Mouse (Mus musculus) embryonic facial prominence, embryonic 12.5 days (tissue): Measurements from ENCODE around the gene Fuca2. TPM values are rescaled to one million over a fixed set of nuclear protein-coding genes. Genes with fewer than 3 reads are reported as not detected.
"Not testable (repeated sequence)": the region's sequence is repeated elsewhere in the genome, so short reads cannot be mapped to it uniquely, and the experiment has no call there.

Experiments
- ATAC-seq: fragments of 200-750 bp; cut with Nextera tagmentation; 2 replicates; pipeline ENCODE4 v1.8.0; 2017; ENCODE audit not compliant: insufficient number of reproducible peaks, insufficient read depth, low FRiP score, low TSS enrichment
- H3K27ac ChIP-seq: fragments of 300-500 bp; sonication (generic); 2 replicates; pipeline ENCODE4 v1.5.1; 2016; ENCODE audit warnings: mild to moderate bottlenecking
- H3K27me3 ChIP-seq: fragments of 300-500 bp; sonication (generic); 2 replicates; pipeline ENCODE4 v1.6.1; 2016; ENCODE audit warnings: mild to moderate bottlenecking, moderate library complexity
- H3K36me3 ChIP-seq: fragments of 300-500 bp; sonication (generic); 2 replicates; pipeline ENCODE4 v1.6.1; 2016; ENCODE audit warnings: mild to moderate bottlenecking
- H3K4me1 ChIP-seq: fragments of 300-500 bp; sonication (generic); 2 replicates; pipeline ENCODE4 v1.6.1; 2016
- H3K4me2 ChIP-seq: fragments of 300-500 bp; sonication (generic); replicated peaks from 2 replicates; pipeline ENCODE4 v1.6.1; 2016; ENCODE audit warnings: mild to moderate bottlenecking, moderate library complexity
- H3K4me3 ChIP-seq: fragments of 300-500 bp; sonication (generic); 2 replicates; pipeline ENCODE4 v1.5.1; 2016; ENCODE audit warnings: mild to moderate bottlenecking
- H3K9ac ChIP-seq: fragments of 300-500 bp; sonication (generic); 2 replicates; pipeline ENCODE4 v1.6.1; 2016; ENCODE audit warnings: mild to moderate bottlenecking, moderate library complexity
- H3K9me3 ChIP-seq: fragments of 300-500 bp; sonication (generic); 2 replicates; pipeline ENCODE4 v1.6.1; 2016; ENCODE audit warnings: mild to moderate bottlenecking, moderate library complexity
- WGBS: fragments of 180-500 bp; shearing (Covaris S2); methylation state at CpG from one replicate; pipeline ENCODE4 v1.1.7; 2016; 5-methylcytosine and 5-hydroxymethylcytosine counted together
- polyA plus RNA-seq: library from polyadenylated mRNA; unstranded; fragments of >200 nt; fragmentation: Nextera tagmentation; extraction: Ambion mirVana; gene quantifications from 2 replicates; pipeline ENCODE4 v1.2.1, GENCODE M21; 2016

The Fuca2 gene
- polyA plus RNA-seq, 1 experiment from 2014 or later: 41.6 TPM

DNA sequence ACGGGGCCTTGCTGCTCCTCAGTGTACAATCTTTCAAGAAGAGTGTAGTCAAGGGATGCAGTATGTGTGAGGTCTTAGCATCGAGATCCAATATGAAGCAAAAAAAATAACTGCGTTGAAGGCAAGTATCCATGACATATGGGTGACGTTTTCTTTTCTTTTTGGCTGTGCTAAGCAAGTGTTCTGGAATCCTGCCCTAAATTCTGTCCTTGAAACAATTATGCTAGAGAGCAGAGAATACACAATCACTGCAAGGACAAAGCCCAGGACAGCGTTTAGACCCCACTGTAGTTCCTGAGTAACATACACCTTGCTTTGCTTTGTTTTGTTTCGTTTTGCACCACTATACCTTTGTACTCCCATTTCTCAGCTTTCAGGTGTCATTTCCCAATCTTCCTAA lies 20.0 kb upstream of the Fuca2 start:
- Histone ChIP-seq H3K9me3 (no peaks in the 10 kb centered on the region), H3K9ac (no peak overlapping the region), H3K4me3 (no peak overlapping the region), H3K27me3 (peaks cover 17% of the 10 kb centered on the region), H3K27ac (no peak overlapping the region), H3K36me3 (no peaks in the 10 kb centered on the region), H3K4me1 (no peaks in the 10 kb centered on the region), H3K4me2 (no peak overlapping the region)
- 83% methylated on average over 6 of the region's 6 CpGs for WGBS
- ATAC-seq: no peak

- Histone ChIP-seq H3K27ac (no peak overlapping the region), H3K4me1 (no peaks in the 10 kb centered on the region), H3K9ac (no peak overlapping the region), H3K4me2 (no peak overlapping the region), H3K9me3 (no peaks in the 10 kb centered on the region), H3K36me3 (no peaks in the 10 kb centered on the region), H3K4me3 (no peak overlapping the region), H3K27me3 (no peaks in the 10 kb centered on the region)
- 74% methylated on average over 4 of the region's 4 CpGs for WGBS
- no peak for ATAC-seq
Observed at GRCm38 (mm10) chr10:13485958-13486357, 13.4 kb upstream of the Fuca2 start.

GRCm38 (mm10) chr10:13489671-13490070 lies 9.7 kb upstream of the Fuca2 start:
- no peak for ATAC-seq
- H3K4me2 ChIP-seq: no peak overlapping the region
- 86% methylated on average over 6 of the region's 6 CpGs for WGBS
- no peaks in the 10 kb centered on the region for H3K36me3 ChIP-seq
- no peaks in the 10 kb centered on the region for H3K27me3 ChIP-seq
- no peaks in the 10 kb centered on the region for H3K9me3 ChIP-seq
- no peaks in the 10 kb centered on the region for H3K4me1 ChIP-seq
- no peak overlapping the region for H3K9ac ChIP-seq
- H3K4me3 ChIP-seq: no peak overlapping the region
- H3K27ac ChIP-seq: no peak overlapping the region

DNA sequence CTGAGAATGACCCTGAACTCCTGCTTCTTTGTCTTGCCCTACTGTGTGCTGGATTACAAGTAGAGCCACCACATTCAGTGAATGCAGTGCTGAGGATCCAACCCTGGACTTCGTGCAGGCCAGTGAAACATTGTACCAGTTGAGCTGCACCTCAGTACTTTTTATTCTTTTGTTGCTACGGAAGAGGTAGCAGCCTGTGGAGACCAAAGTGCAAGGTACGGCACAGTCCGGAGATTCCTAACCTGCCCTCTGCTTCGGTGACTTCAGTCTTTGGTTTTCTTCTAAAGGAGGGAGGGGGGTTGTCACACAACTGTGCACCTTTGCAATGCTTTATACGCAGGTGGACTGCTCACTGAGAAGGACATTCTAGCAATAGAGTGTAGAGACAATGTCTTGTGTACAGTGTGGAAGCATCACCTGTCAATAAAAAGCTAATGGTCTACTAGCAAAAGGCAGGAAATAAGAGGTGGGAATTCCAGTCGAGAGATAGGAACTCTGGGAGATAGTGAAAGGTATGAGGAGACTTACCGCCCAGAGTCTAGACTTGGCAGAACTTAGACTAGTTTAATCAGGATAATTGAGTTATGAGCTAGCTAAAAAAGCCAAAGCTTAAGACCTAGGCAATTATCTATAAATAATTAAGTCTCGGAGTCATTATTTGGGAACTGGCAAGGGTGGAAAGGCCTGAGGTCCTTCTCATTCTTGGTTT lies 5.2 kb upstream of the Fuca2 start:
- no peak overlapping the region for H3K9ac ChIP-seq
- no peaks in the 10 kb centered on the region for H3K27me3 ChIP-seq
- no peaks in the 10 kb centered on the region for H3K4me1 ChIP-seq
- WGBS: 89% methylated on average over 9 of the region's 9 CpGs
- no peaks in the 10 kb centered on the region for H3K36me3 ChIP-seq
- H3K4me2 ChIP-seq: no peak overlapping the region
- no peaks in the 10 kb centered on the region for H3K9me3 ChIP-seq
- H3K27ac ChIP-seq: no peak overlapping the region
- no peak overlapping the region for H3K4me3 ChIP-seq
- no peak for ATAC-seq

DNA sequence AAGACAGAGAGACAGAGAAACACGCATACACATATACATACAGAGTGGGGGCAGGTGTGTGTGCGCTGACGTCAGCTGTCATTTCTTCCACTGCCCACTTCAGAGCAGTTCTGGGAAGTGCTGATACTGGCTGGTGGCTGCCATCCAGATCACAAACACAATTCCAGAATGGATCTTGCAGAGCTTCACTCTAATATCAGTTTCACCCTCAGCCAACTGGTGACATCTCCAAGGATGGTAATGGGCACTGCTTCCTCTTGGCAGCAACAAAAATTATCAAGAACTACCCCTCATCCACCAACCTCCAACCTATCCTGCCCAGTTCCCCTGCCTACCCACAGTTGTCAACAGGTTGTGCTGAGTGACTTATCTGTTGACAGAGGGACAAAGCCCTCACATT lies 3.0 kb upstream of the Fuca2 start:
- no peak overlapping the region for H3K27ac ChIP-seq
- 79% methylated on average over 3 of the region's 3 CpGs for WGBS

DNA sequence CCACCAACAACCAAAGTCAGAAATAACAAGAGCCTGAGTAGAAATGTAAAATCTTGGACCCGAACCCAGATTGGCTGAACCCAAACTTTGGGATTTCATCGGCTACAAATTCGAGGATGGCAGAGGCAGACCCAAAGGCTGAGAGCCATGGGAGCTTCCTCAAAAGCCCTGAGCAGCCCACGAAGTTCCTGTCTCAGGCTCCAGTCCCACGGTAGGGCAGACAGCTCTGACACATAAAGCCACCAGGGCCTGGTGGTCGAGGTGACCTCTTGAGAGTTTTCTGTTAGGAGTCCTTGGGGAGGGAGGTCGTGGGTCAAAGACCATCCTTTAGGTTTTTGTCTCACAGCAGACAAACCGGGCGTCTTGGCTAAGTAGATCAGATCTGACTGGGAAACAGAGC lies 1.1 kb downstream of the Fuca2 start:
- no peaks in the 10 kb centered on the region for H3K27me3 ChIP-seq
- H3K27ac ChIP-seq: no peak overlapping the region
- no peaks in the 10 kb centered on the region for H3K4me1 ChIP-seq
- H3K9ac ChIP-seq: no peak overlapping the region; the same call in 1 of the 2 replicates
- peak overlapping the region; percentile 46 for H3K4me3 ChIP-seq
- peak overlapping the region; percentile 64 for H3K4me2 ChIP-seq
- no peak for ATAC-seq
- no peaks in the 10 kb centered on the region for H3K36me3 ChIP-seq
- no peaks in the 10 kb centered on the region for H3K9me3 ChIP-seq
- WGBS: 45% methylated on average over 9 of the region's 9 CpGs

More for the DNA sequence above, 3.0 kb upstream of the Fuca2 start:
- Histone ChIP-seq H3K9ac (no peak overlapping the region), H3K4me1 (no peaks in the 10 kb centered on the region), H3K4me3 (no peak overlapping the region), H3K36me3 (no peaks in the 10 kb centered on the region), H3K9me3 (no peaks in the 10 kb centered on the region), H3K4me2 (no peak overlapping the region), H3K27me3 (no peaks in the 10 kb centered on the region)
- ATAC-seq: no peak

DNA sequence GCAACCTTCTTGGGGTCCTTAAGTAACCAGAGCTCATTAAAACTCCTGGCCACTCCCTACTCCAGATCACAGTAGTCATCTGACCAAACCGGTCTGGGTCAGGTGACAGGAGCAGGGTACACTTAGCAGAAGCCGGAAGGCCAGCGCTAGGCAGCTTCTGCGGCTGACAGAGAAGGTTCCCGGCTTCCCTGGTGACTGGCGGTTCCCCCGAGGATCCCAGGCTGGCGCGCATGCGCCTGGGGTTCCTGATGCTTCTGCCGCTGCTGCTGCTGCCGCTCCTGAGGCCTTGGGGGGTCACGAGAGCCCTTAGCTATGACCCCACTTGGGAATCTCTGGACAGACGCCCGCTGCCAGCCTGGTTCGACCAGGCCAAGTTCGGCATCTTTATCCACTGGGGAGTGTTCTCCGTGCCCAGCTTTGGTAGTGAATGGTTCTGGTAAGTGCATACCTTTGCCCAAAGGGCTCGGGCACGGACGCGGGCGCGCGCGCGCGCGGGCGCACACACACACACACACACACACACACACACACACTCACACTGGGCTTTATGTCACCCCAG lies 1.7 kb downstream of the Fuca2 start:
- H3K27ac ChIP-seq: no peak overlapping the region
- H3K9ac ChIP-seq: peak overlapping the region; percentile 49
- no peaks in the 10 kb centered on the region for H3K9me3 ChIP-seq
- 2% methylated on average over 30 of the region's 30 CpGs for WGBS
- H3K4me2 ChIP-seq: peak overlapping the region; percentile 64
- H3K27me3 ChIP-seq: no peaks in the 10 kb centered on the region
- H3K36me3 ChIP-seq: no peaks in the 10 kb centered on the region
- H3K4me1 ChIP-seq: no peaks in the 10 kb centered on the region
- ATAC-seq: peak; percentile 89
- peak overlapping the region; percentile 46 for H3K4me3 ChIP-seq

DNA sequence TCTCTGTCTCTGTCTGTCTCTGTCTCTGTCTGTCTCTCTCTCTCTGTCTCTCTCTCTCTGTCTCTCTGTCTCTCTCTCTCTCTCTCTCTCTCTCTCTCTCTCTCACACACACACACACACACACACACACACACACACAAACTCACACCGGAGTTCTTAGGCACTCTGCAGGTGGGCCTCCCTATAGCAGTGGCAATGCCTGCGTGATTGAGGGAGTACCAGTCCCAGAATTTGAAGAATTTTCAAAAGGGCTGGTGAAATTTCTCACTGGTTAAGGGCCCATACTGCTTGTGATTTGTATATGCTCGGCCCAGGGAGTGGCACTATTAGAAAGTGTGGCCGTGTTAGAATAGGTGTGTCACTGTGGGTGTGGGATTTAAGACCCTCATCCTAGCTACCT lies 2.2 kb downstream of the Fuca2 start:
- H3K27ac ChIP-seq, H3K9me3 ChIP-seq, H3K27me3 ChIP-seq, H3K4me1 ChIP-seq, ATAC-seq, H3K36me3 ChIP-seq: not testable (repeated sequence)
- H3K4me3 ChIP-seq: peak overlapping the region; percentile 46
- 47% methylated on average over 4 of the region's 4 CpGs for WGBS
- peak overlapping the region; percentile 49 for H3K9ac ChIP-seq
- H3K4me2 ChIP-seq: peak overlapping the region; percentile 64

GRCm38 (mm10) chr10:13502371-13502770 lies 3.0 kb downstream of the Fuca2 start:
- ATAC-seq: no peak
- no peak overlapping the region for H3K4me2 ChIP-seq
- no peaks in the 10 kb centered on the region for H3K9me3 ChIP-seq
- H3K36me3 ChIP-seq: no peaks in the 10 kb centered on the region
- H3K27me3 ChIP-seq: no peaks in the 10 kb centered on the region
- no peaks in the 10 kb centered on the region for H3K4me1 ChIP-seq
- 87% methylated on average over 8 of the region's 8 CpGs for WGBS
- H3K27ac ChIP-seq: no peak overlapping the region
- H3K4me3 ChIP-seq: no peak overlapping the region
- H3K9ac ChIP-seq: no peak overlapping the region

DNA sequence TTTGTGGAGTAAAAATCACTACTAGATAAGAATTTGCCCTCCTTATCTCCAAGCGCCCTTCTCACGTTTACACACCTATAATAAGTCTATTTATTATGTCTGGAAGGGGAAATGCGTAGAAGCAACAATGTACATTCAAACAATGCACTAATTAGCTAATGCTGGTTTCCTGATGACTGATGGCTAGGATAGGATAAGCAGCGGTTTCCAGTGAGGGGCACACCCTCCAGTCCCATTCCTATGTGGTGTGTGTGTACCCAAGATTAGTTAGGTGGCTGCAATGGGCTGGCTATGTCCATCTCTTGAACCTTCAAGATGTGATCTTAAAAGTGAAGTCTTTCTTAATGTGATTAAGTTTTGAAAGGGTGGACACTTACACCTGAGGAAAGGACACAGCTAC lies 22.5 kb downstream of the Fuca2 start:
- H3K4me1 ChIP-seq: no peaks in the 10 kb centered on the region
- H3K36me3 ChIP-seq: peaks cover 3% of the 10 kb centered on the region
- H3K27ac ChIP-seq: no peak overlapping the region
- H3K4me3 ChIP-seq: no peak overlapping the region
- no peak overlapping the region for H3K9ac ChIP-seq
- H3K9me3 ChIP-seq: no peaks in the 10 kb centered on the region
- H3K27me3 ChIP-seq: no peaks in the 10 kb centered on the region
- whole genome bisulfite sequencing: 81% methylated on average over 4 of the region's 4 CpGs
- no peak for ATAC-seq
- H3K4me2 ChIP-seq: no peak overlapping the region

GRCm38 (mm10) chr10:13528155-13528554 lies 28.8 kb downstream of the Fuca2 start:
- no peak overlapping the region for H3K27ac ChIP-seq
- H3K36me3 ChIP-seq: peaks cover 21% of the 10 kb centered on the region
- H3K27me3 ChIP-seq: no peaks in the 10 kb centered on the region
- no peak overlapping the region for H3K4me2 ChIP-seq
- 71% methylated on average over 4 of the region's 4 CpGs for WGBS
- ATAC-seq: no peak
- no peak overlapping the region for H3K9ac ChIP-seq
- H3K4me3 ChIP-seq: no peak overlapping the region
- H3K4me1 ChIP-seq: no peaks in the 10 kb centered on the region
- H3K9me3 ChIP-seq: no peaks in the 10 kb centered on the region

DNA sequence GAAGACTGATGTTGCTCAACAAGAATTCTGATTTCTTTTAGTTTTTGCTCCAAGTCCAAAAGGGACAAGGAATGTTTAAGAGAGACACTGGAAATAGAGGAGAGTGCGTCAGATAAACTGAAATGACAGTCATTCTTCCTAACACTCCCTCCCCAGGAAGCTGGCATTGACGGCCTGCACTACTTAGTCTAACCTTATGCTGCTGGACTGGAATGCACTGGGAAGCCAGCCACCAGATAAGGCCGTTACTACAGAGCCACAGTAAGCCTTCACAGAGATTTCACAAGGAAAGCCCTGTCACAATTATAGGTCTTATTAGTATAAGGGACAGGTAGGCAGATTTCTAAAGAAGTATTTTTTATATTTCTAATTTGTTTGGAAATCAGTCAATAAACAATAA lies 35.4 kb downstream of the Fuca2 start:
- Histone ChIP-seq H3K27ac (no peak overlapping the region), H3K4me2 (no peak overlapping the region), H3K36me3 (peaks cover 34% of the 10 kb centered on the region), H3K27me3 (no peaks in the 10 kb centered on the region), H3K4me3 (no peak overlapping the region), H3K9me3 (no peaks in the 10 kb centered on the region), H3K9ac (no peak overlapping the region), H3K4me1 (no peaks in the 10 kb centered on the region)
- no peak for ATAC-seq
- 84% methylated on average over 3 of the region's 3 CpGs for WGBS
